Mouse (Mus musculus) bone marrow, adult 2 months (tissue): ENCODE data around the gene Fam120a. TPM values are rescaled to one million over a fixed set of nuclear protein-coding genes. Genes with fewer than 3 reads are reported as not detected.
A peak's percentile ranks its signal among the peaks of the same experiment; 100 is the strongest.

Experiments
- H3K27ac ChIP-seq: fragments of 200-500 bp; 2 replicates; pipeline ENCODE4 v1.5.1; 2012; ENCODE audit warnings: low read depth, mild to moderate bottlenecking, control low read depth, inconsistent platforms, low read length; ENCODE audit not compliant: control insufficient read depth, poor library complexity, insufficient read depth
- H3K4me1 ChIP-seq: fragments of 200-500 bp; 2 replicates; pipeline ENCODE4 v1.6.1; 2011; ENCODE audit warnings: low read length; ENCODE audit not compliant: control insufficient read depth, insufficient read depth
- H3K4me3 ChIP-seq: fragments of 200-500 bp; replicated peaks from 2 replicates; pipeline ENCODE3; 2011; ENCODE audit warnings: mild to moderate bottlenecking, low read depth, low read length, control low read depth; ENCODE audit not compliant: control insufficient read depth
- CTCF ChIP-seq: fragments of 200-500 bp; IDR thresholded peaks from 2 replicates; pipeline ENCODE4 v1.5.1; 2011; ENCODE audit warnings: low read length, control low read depth; ENCODE audit not compliant: control insufficient read depth, insufficient read depth
- POLR2A ChIP-seq: fragments of 200-500 bp; IDR thresholded peaks from 2 replicates; pipeline ENCODE4 v1.6.1; 2011; ENCODE audit warnings: low read depth, mild to moderate bottlenecking, control low read depth, low read length, borderline replicate concordance; ENCODE audit not compliant: control insufficient read depth
- WGBS: fragments of 180-500 bp; shearing (Covaris S2); methylation state at CpG from one replicate; pipeline ENCODE4 v1.1.7; 2018; 5-methylcytosine and 5-hydroxymethylcytosine counted together
- polyA plus RNA-seq: library from polyadenylated mRNA; stranded (reverse); fragments of >200 nt; gene quantifications from 2 replicates; pipeline ENCODE4 v1.2.4, GENCODE M21; 2011; ENCODE audit warnings: low replicate concordance; ENCODE audit not compliant: missing spikeins, insufficient read depth, insufficient read length

The Fam120a gene
- polyA plus RNA-seq, 1 experiment: 67.9 TPM

DNA sequence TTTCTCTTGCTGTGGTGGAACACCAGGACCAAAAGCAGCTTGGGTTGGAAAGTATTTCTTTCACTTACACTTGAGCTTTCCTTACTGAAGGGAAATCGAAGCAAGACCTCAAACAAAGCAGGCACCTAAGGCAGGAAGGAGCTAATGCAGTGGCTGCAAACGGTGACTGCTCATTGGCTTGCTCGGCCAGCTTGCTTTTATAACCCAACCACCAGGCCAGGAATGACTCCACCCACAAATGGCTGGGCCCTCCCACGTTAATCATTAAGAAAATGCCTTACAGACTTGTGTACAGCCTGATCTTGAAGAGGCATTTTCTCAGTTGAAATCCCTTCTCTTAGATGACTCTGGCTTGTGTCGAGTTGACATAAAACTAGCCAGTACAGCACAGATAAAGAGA is 3.2 kb upstream of the Fam120a start:
- 50% methylated on average over 5 of the region's 5 CpGs for WGBS
- peaks cover 2% of the 10 kb centered on the region for H3K4me1 ChIP-seq

DNA sequence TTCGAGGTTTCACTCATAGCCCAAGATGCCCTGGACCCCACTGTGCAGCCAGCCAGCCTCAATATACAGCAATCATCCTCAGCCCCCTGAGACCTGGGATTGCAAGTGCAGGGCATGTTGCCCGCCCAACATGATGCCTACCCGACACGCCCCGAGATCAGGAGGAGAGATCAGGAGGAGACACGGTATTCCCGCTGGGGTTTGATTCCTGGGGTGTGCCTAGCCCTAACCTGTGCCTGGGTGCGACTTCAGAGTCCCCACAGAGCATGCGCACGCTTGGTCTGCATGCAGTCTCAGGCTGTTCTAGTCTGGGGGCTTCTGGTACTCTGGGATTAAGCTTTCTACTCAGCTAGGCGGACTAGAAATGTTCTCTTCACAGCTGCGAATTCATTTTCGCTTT is 2.7 kb upstream of the Fam120a start:
- H3K27ac ChIP-seq: no peak overlapping the region
- 84% methylated on average over 13 of the region's 13 CpGs for WGBS

More for the DNA sequence above, 3.2 kb upstream of the Fam120a start:
- H3K27ac ChIP-seq: no peak overlapping the region
- H3K4me3 ChIP-seq: no peak overlapping the region
- TF ChIP-seq POLR2A (no peak), CTCF (no peak)

DNA sequence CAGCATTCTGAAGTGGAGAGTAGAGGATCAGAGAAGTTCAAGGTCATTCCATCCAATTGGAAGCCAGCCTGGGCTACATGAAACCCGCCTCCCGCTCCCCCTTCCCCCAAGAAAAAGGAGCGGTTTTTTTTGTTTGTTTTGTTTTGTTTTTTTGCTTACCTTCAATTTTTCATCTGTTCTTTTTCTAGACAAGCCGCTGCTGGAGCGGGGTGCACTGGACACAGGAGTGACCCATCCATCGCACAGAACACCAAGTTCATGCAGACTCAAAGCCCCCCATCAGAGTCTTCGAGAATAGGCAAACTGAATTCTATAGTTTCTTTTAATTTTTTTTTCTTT is 902 bp upstream of the Fam120a start:
- WGBS: 11% methylated on average over 7 of the region's 7 CpGs
- Histone ChIP-seq H3K4me3 (peak overlapping the region; percentile 79), H3K27ac (peak overlapping the region; percentile 94), H3K4me1 (peaks cover 6% of the 10 kb centered on the region)
- no peak for TF ChIP-seq POLR2A
- no peak for TF ChIP-seq CTCF

More for the DNA sequence above, 2.7 kb upstream of the Fam120a start:
- TF ChIP-seq CTCF (no peak), POLR2A (no peak)
- H3K4me1 ChIP-seq: peaks cover 2% of the 10 kb centered on the region
- no peak overlapping the region for H3K4me3 ChIP-seq

DNA sequence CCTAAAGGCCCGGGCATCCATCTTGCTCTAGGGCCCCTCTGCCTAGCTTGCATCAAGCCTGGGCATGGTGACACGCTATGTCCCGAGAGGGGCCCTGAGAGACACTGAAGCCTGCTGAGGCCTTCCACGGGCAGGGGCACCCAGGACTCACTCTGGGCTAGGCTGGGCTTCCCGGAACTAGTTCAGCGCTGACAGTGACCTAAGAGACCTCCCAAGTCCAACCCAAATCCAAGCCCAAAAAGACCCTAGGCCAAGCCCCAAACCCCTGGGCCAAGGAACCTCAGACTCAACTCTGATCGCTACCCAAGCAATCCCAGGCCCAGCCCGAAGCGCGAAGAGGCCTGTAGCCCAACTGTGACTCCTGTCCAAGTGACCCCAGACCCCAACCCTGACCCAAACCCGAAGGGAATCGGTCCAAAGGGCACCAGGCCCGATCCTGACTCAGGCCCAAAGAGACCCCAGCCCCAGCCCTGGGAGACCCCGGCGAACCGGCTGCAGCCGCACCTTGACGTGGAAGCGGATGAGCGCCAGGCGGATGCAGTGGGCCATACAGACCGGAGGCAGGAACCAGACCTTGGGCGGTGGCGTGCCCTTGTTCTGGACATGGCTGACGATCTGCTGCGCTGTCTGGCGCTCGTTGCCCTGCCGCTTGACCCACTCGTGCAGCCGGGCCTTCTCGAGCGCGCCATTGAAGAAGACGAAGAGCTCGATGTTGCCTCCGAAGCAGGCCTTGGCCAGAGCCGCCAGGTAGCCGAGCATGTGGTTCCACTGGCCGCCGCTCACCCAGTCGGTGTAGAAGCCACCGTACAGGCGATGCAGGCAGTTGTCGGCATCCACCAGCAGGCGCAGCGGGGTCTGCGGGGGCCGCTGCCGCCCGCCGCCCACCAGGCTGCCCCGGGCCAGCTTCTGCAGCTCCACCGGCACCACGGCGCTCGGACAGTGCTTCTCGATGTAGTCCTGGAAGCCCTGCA is 681 bp downstream of the Fam120a start:
- Histone ChIP-seq H3K4me1 (peaks cover 8% of the 10 kb centered on the region), H3K4me3 (peak overlapping the region; percentile 77), H3K27ac (peak overlapping the region; percentile 94)
- WGBS: 1% methylated on average over 58 of the region's 58 CpGs
- TF ChIP-seq CTCF: no peak
- peak; percentile 55; the same call in 1 of the 2 replicates for TF ChIP-seq POLR2A

DNA sequence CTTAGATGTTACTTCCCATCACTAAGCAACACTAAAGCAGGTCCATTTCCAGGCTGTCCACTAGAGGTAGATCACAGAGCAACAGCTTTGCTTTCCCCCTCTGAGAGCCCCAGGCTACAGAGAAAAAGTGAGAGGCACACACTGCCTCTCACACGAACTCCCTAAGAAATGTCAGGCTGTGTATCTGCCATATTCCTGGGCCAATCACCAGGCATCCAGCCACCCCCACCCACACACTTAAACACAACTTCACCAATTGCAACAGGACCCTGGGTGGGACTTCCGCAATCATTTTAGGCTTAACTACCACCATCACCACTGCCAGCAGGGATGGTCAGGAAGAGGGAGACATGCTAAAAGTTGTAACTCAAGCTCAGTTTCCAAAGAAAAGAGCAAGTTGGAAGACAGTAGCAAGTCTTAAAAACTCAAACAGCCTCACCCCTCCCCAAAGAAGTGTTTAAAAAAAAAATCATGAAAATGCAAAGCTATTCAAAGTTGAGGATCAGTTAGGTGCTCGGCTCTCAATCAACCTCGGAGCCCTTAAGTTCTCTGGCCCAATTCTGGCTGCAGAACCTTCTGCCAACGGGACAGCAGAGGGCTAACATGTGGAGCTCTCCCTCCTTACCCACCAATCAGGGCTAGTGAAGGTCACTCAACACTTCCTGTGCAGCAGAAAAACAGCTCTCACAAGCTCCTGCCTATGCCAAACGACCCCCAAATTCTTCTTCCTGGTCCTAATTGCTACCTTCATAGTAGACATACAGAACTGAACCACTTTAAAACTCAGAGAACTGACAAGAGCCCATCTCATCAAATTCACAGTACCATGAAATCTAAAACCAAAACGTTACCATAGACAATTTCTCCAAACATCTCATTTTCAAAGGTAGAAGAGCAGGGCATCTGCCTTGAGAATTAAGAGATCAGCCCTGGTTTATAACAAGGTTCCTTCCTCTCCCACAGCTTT is 2.0 kb downstream of the Fam120a start:
- H3K4me3 ChIP-seq: peak overlapping the region; percentile 63
- WGBS: 2% methylated on average over 7 of the region's 7 CpGs
- peak overlapping the region; percentile 55; the same call in 1 of the 2 replicates for H3K27ac ChIP-seq
- peaks cover 8% of the 10 kb centered on the region for H3K4me1 ChIP-seq
- TF ChIP-seq POLR2A (no peak), CTCF (no peak)

DNA sequence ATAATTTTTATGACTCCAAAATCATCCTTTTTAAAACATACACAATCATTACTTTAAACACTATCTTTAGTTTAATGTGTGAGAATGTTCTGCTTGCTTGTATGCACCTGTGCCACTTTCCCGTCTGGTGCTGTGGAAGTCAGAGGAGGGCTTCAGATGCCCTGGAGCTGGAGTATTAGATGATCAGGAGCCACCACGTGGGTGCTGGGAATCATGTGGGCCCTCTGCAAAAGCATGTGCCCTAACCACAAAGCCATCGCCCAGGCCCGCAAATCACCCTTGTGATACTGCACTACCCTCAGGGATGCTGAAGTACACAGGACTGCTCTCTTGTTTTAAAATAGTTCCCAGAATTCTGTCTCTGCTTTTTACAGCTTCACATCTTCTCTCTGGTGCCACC is 3.0 kb downstream of the Fam120a start:
- Histone ChIP-seq H3K27ac (no peak overlapping the region), H3K4me1 (peaks cover 6% of the 10 kb centered on the region), H3K4me3 (no peak overlapping the region)
- TF ChIP-seq POLR2A (no peak), CTCF (no peak)
- 34% methylated on average over 4 of the region's 4 CpGs for WGBS

DNA sequence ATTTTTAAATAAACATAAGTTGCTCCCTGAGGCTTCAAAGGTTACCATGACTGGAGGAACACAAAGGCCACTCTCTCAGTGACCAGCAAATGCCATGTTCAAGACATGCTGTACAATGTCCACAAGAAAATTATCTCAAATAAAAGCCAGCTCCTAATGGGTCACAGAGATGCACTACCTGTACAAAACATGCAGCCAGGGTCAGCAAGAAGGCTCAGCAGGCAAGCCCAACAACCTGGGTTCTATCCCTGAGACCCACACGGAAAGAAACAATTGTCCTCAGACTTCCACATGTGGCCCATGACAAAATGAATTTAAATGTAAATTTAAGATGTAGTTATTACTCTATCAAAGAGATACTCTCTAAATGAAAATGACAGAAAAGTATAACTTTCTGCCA is 4.7 kb downstream of the Fam120a start:
- no peak for TF ChIP-seq POLR2A
- no peak for TF ChIP-seq CTCF
- Histone ChIP-seq H3K27ac (no peak overlapping the region), H3K4me3 (no peak overlapping the region), H3K4me1 (peaks cover 6% of the 10 kb centered on the region)
- WGBS: 77% methylated on average over 1 of the region's 1 CpGs

DNA sequence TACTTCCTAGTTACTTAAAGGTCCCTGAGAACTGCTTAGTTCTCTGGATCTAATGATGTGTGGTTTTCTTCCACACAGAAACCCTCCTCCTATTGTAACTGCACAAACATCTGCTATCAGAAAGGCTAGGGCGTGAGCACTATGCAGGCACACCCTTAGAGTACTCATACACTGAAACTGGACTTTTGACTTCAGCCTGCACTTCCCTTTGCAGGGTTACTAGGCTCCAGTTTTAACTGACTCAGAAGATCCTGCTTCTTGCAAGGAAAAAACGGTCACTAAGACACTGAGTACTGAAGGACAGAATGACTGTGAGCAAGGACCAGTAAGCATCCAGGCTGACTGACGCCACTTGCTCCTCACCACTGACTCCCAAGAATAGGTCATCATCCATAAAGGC is 5.3 kb downstream of the Fam120a start:
- no peak for TF ChIP-seq POLR2A
- H3K4me1 ChIP-seq: peaks cover 6% of the 10 kb centered on the region
- peak overlapping the region; percentile 29 for H3K4me3 ChIP-seq
- WGBS: 8% methylated on average over 3 of the region's 3 CpGs
- H3K27ac ChIP-seq: peak overlapping the region; percentile 56; the same call in 1 of the 2 replicates
